Mouse (Mus musculus): ENCODE results near the gene Fabp7. TPM values are rescaled to one million over a fixed set of nuclear protein-coding genes. Genes with fewer than 3 reads are reported as not detected.

Gene Fabp7
- polyA plus RNA-seq, 1 experiment: not detected

DNA sequence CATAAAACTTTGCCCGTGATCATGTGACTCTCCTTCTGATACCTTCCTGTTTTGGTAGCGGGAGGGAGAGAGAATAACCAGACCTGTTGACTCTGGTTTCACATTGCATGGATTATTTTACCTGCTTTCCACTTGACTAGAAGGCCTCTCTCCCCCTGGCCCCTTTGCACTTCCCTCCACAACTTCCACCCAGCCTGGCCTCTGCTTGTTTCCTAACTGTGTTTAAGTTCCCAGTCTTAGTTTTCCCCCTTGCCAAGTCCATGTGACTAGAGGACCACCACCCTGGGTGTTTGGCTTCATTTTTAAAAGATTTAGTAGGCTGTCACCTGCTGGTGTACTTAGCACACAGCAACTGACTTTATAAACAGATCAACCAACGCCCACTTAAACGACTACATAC lies 11.4 kb downstream of the Fabp7 start:
- TF ChIP-seq CTCF (IDR thresholded peaks at IDR 0.05; ENCODE audit: extremely low read depth, insufficient read length, insufficient replicate concordance, low read depth, low read length) (peak; percentile 49; the same call in 1 of the 2 replicates), POLR2A (IDR thresholded peaks at IDR 0.05; ENCODE audit: low read depth, low read length) (no peak)
- peak overlapping the region; percentile 42; the same call in 1 of the 2 replicates for H3K4me3 ChIP-seq (ENCODE audit: low read depth, low read length)

GRCm38 (mm10) chr10:57799486-57799885 lies 14.8 kb downstream of the Fabp7 start:
- Histone ChIP-seq H3K4me3 (ENCODE audit: low read depth, low read length) (no peak overlapping the region), H3K27ac (ENCODE audit: insufficient read depth, low read depth, low read length) (no peak overlapping the region), H3K4me1 (ENCODE audit: control insufficient read depth, insufficient read depth, insufficient read length, low read length) (no peaks in the 10 kb centered on the region; the same call in 1 of the 2 replicates), H3K36me3 (ENCODE audit: control insufficient read depth, insufficient read depth, low read length) (peaks cover 13% of the 10 kb centered on the region), H3K27me3 (ENCODE audit: control insufficient read depth, insufficient read depth, low read length) (no peaks in the 10 kb centered on the region)
- no peak for TF ChIP-seq CTCF (IDR thresholded peaks at IDR 0.05; ENCODE audit: extremely low read depth, insufficient read length, insufficient replicate concordance, low read depth, low read length)
- no peak for TF ChIP-seq POLR2A (IDR thresholded peaks at IDR 0.05; ENCODE audit: low read depth, low read length)
- WGBS: 92% methylated on average over 1 of the region's 1 CpGs

More for the DNA sequence above, 11.4 kb downstream of the Fabp7 start:
- peaks cover 2% of the 10 kb centered on the region; the same call in 1 of the 2 replicates for H3K4me1 ChIP-seq (ENCODE audit: control insufficient read depth, insufficient read depth, insufficient read length, low read length)
- 9% methylated on average over 4 of the region's 4 CpGs for WGBS
- peaks cover 2% of the 10 kb centered on the region; the same call in 1 of the 2 replicates for H3K36me3 ChIP-seq (ENCODE audit: control insufficient read depth, insufficient read depth, low read length)
- peak overlapping the region; percentile 91 for H3K27ac ChIP-seq (ENCODE audit: insufficient read depth, low read depth, low read length)
- H3K27me3 ChIP-seq (ENCODE audit: control insufficient read depth, insufficient read depth, low read length): no peaks in the 10 kb centered on the region

DNA sequence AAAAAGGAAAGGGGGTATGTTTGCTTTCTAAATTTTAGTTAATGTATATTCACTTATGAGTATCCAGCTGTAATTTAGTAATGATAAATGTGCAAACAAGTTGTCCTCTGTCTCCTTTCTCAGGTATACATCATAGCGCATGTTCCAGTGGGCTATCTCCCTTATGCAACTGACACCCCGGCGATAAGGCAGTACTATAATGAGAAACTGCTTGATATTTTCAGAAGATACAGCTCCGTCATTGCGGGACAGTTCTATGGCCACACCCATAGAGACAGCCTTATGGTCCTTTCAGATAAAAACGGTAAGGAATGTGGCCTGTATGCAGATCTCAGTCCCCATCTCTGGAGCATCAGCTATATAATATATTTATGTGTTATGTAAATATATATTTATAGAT lies 23.1 kb downstream of the Fabp7 start:
- Histone ChIP-seq H3K27me3 (ENCODE audit: control insufficient read depth, insufficient read depth, low read length) (no peaks in the 10 kb centered on the region), H3K4me1 (ENCODE audit: control insufficient read depth, insufficient read depth, insufficient read length, low read length) (no peaks in the 10 kb centered on the region), H3K4me3 (ENCODE audit: low read depth, low read length) (no peak overlapping the region), H3K36me3 (ENCODE audit: control insufficient read depth, insufficient read depth, low read length) (peaks cover 42% of the 10 kb centered on the region), H3K27ac (ENCODE audit: insufficient read depth, low read depth, low read length) (no peak overlapping the region)
- TF ChIP-seq POLR2A (IDR thresholded peaks at IDR 0.05; ENCODE audit: low read depth, low read length) (no peak), CTCF (IDR thresholded peaks at IDR 0.05; ENCODE audit: extremely low read depth, insufficient read length, insufficient replicate concordance, low read depth, low read length) (no peak)
- WGBS: 90% methylated on average over 6 of the region's 6 CpGs

GRCm38 (mm10) chr10:57812161-57812856 lies 27.6 kb downstream of the Fabp7 start:
- 80% methylated on average over 5 of the region's 5 CpGs for WGBS
- no peak overlapping the region for H3K27ac ChIP-seq (ENCODE audit: insufficient read depth, low read depth, low read length)
- H3K27me3 ChIP-seq (ENCODE audit: control insufficient read depth, insufficient read depth, low read length): no peaks in the 10 kb centered on the region
- peaks cover 22% of the 10 kb centered on the region for H3K36me3 ChIP-seq (ENCODE audit: control insufficient read depth, insufficient read depth, low read length)
- H3K4me1 ChIP-seq (ENCODE audit: control insufficient read depth, insufficient read depth, insufficient read length, low read length): no peaks in the 10 kb centered on the region
- no peak for TF ChIP-seq POLR2A (IDR thresholded peaks at IDR 0.05; ENCODE audit: low read depth, low read length)
- no peak for TF ChIP-seq CTCF (IDR thresholded peaks at IDR 0.05; ENCODE audit: extremely low read depth, insufficient read length, insufficient replicate concordance, low read depth, low read length)
- no peak overlapping the region for H3K4me3 ChIP-seq (ENCODE audit: low read depth, low read length)

- H3K36me3 ChIP-seq (ENCODE audit: control insufficient read depth, insufficient read depth, low read length): peaks cover 15% of the 10 kb centered on the region
- H3K4me1 ChIP-seq (ENCODE audit: control insufficient read depth, insufficient read depth, insufficient read length, low read length): no peaks in the 10 kb centered on the region
- no peak overlapping the region for H3K4me3 ChIP-seq (ENCODE audit: low read depth, low read length)
- TF ChIP-seq CTCF (IDR thresholded peaks at IDR 0.05; ENCODE audit: extremely low read depth, insufficient read length, insufficient replicate concordance, low read depth, low read length): no peak
- no peak for TF ChIP-seq POLR2A (IDR thresholded peaks at IDR 0.05; ENCODE audit: low read depth, low read length)
- no peaks in the 10 kb centered on the region for H3K27me3 ChIP-seq (ENCODE audit: control insufficient read depth, insufficient read depth, low read length)
- H3K27ac ChIP-seq (ENCODE audit: insufficient read depth, low read depth, low read length): no peak overlapping the region
- WGBS: 90% methylated on average over 2 of the region's 2 CpGs
Measured at GRCm38 (mm10) chr10:57814295-57814694, 29.6 kb downstream of the Fabp7 start.

- TF ChIP-seq CTCF (IDR thresholded peaks at IDR 0.05; ENCODE audit: extremely low read depth, insufficient read length, insufficient replicate concordance, low read depth, low read length) (no peak), POLR2A (IDR thresholded peaks at IDR 0.05; ENCODE audit: low read depth, low read length) (no peak)
- no peak overlapping the region for H3K4me3 ChIP-seq (ENCODE audit: low read depth, low read length)
- WGBS: 77% methylated on average over 6 of the region's 6 CpGs
Measured at GRCm38 (mm10) chr10:57815869-57816268, 31.2 kb downstream of the Fabp7 start.

DNA sequence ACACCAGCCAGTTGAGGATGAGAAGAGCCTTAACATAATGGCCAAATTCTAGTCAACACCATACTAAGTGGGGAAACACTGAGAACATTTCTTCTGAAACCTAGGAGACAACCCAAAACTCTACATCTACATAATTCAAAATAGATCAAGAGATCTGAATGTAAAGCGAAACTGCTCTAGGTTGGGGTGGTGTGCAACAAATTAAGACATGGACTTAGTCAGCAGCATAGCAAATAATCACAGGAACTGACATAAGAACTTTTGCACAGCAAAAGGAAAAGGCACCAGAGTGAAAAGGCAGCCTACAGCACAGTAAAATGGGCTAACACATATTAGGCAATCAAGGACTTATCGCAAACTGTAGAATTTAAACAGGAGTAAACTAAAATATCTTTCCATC lies 34.5 kb downstream of the Fabp7 start:
- Histone ChIP-seq H3K27ac (ENCODE audit: insufficient read depth, low read depth, low read length) (no peak overlapping the region), H3K4me1 (ENCODE audit: control insufficient read depth, insufficient read depth, insufficient read length, low read length) (no peaks in the 10 kb centered on the region), H3K27me3 (ENCODE audit: control insufficient read depth, insufficient read depth, low read length) (no peaks in the 10 kb centered on the region), H3K36me3 (ENCODE audit: control insufficient read depth, insufficient read depth, low read length) (no peaks in the 10 kb centered on the region), H3K4me3 (ENCODE audit: low read depth, low read length) (no peak overlapping the region)
- TF ChIP-seq CTCF (IDR thresholded peaks at IDR 0.05; ENCODE audit: extremely low read depth, insufficient read length, insufficient replicate concordance, low read depth, low read length) (no peak), POLR2A (IDR thresholded peaks at IDR 0.05; ENCODE audit: low read depth, low read length) (no peak)
- 88% methylated on average over 2 of the region's 2 CpGs for WGBS

More at GRCm38 (mm10) chr10:57815869-57816268, 31.2 kb downstream of the Fabp7 start:
- Histone ChIP-seq H3K27ac (ENCODE audit: insufficient read depth, low read depth, low read length) (no peak overlapping the region), H3K36me3 (ENCODE audit: control insufficient read depth, insufficient read depth, low read length) (peaks cover 9% of the 10 kb centered on the region), H3K27me3 (ENCODE audit: control insufficient read depth, insufficient read depth, low read length) (no peaks in the 10 kb centered on the region), H3K4me1 (ENCODE audit: control insufficient read depth, insufficient read depth, insufficient read length, low read length) (no peaks in the 10 kb centered on the region)

Data from small intestine, adult 2 months (tissue).